Mouse (Mus musculus) B cell, adult 2 months (primary cell): Measurements from ENCODE around the gene Faf2.

Experiments
- DNase-seq, 2 experiments: peaks; one replicate each; pipeline ENCODE4 v3.0.0; 2022

Gene Faf2

DNA sequence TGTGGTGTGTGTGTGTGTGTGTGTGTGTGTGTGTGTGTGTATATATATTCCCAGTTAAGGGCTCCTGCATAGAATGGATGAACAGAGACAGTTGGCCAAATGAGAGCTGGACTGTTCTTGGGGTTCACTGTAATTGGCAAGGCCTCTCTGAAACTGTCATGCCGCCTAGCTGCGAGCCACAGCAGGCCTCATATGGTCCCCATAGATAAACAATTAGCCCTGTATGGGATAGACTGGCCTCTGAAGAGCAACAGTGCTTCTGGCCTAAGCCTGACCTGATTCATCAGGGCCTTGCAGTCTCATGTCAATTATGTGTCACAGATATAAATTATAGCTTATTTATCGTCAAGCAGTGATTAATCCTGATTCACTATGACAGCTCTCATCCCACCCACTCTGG, 13.6 kb upstream of the Faf2 start:
- no peak for DNase-seq

DNA sequence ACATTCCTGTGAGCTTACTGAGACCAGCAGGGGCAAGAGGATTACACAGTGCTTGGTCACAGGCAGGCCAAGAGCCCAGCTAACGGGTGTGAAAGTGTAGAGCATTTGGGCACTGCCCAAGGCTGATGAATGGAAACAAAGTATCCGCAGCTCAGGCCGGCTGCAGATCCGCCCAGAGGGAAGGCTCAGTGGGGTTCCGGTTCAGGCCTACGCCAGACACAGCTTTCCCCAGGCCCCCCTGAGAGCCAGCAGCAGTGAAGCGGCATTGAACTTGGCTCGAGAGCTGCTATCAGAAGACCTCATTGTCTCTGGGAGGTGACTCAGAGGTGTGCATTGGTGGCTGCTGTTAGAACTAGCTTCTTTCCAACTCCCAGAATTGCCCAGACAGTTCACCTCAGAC, 12.9 kb upstream of the Faf2 start:
- DNase-seq = no peak

DNA sequence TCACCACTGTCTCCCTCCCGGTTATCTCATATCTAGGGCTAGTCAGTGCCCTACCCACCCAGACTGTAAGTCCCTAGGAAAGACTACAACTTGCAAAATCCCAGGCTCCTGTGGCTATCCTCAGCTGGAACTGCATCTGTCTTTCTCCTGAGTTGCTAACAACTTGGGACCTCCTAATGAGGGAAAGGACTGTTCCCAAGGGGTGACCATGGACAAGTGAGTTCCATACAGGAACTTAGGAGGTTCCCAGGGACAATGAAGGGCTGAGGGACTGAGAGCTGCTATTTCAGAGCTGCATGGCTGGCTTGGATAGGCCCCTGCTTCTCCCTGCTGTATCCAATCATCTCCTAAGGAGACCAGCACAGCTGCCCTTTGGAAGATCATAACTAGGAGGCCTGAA, 12.3 kb upstream of the Faf2 start:
- no peak for DNase-seq

DNA sequence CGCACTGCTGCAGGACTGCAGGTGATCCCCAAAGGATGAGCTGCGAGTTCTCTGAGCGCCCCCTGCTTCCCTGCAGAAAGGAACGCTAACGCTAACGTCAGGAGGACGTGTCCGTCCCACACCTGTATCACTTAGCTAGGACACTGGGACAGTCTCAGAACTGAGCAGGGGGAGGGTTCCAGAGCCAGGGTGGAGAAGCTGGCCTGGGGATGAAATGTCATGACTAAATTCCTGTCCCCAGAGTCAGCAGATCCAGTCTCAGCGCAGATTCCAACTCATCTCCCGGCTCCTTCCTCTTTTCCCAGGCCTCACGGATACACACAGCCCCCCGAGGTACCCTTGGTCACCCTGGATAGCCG, 11.0 kb upstream of the Faf2 start:
- no peak for DNase-seq

DNA sequence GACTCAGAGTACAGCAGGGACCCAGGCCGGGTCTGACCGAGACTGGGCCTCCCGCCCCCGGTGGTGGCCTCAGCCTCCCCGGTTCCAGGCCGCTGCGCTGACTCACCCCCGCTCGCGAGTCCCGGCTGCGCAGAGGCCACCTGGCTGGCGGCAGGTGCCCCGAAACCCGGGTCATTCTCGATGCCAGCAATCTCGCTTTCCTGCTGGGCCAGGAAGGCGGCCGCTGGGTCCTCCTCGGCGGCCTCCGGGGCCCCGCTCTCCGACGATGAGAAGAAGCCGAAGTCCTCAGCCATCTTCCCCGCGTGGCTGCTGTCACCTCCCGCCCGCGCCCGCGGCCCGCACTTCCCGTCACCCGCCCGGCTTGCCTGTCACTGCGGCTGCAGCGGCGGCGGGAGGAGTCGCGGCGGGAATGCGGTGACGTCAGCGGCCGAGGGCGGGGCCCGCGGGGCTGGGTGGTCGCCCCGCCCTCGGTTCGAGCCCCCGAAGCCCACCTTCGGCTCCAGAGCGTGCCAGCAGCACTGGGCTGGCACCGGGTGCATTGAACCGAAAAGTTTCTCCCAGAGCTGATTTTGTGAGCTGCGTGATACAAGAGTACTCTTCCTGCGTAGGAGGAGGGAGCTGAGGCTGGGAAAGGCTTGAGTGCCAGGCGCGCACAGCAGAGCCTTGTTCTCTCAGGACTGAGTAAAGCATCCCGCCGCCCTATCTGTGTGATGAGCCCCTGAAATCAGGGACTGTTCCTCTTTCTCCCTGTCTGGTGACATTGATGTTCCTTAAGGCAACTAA, 10.4 kb upstream of the Faf2 start, which contains the start of gene Cltb:
TSS of gene Cltb (minus strand) at position 373 of the 783 bp plus-strand sequence.
- peak; percentile 82 to 83 for DNase-seq

DNA sequence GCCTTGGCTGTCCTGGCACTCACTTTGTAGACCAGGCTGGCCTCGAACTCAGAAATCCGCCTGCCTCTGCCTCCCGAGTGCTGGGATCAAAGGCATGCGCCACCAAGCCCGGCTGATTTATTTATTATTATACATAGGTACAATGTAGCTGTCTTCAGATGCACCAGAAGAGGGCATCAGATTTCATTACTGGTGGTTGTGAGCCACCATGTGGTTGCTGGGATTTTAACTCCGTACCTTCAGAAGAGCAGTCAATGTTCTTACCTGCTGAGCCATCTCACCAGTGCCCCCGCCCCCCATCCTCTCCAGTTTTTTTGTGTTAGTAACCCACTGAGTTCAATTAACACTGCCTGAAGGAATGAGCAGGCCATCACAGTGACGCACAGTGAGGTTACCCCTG, 8.4 kb upstream of the Faf2 start:
- peak in 1 of 2 experiments; percentile 23 for DNase-seq

DNA sequence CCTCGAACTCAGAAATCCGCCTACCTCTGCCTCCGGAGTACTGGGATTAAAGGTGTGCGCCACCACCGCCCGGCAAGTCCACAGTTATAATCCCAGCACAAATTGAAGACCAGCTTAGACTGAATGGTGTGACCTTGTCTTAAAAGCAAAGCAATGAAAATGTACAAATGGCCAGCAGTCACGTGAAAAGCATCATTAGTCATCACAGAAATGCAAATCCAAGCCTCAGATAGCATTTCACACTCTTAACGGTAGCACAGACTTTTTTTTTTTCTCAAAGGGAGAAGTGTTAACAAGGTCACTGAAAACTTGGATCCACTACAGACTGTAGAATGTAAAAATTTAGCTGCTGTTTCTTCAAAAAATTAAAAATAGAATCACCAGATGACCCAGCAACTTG, 5.3 kb upstream of the Faf2 start:
- DNase-seq = no peak

DNA sequence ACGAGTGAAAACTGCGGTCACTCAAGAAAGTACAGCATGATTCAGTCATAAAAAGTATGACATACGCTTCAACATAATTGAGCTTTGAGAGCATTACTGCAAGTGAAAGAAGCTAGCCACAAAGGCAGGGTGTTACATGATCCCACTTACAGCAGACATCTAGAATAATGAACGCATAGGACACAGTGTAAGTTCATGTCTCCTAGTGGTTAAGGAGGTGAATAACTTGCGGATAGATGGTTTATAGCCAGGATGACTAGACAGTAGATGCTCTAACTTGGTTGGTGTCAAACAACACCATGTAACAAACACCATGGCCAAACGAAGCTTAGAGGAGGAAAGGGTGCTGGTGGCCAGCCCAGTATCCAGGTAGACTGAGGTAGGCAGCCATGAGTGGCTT, 4.6 kb upstream of the Faf2 start:
- no peak for DNase-seq

DNA sequence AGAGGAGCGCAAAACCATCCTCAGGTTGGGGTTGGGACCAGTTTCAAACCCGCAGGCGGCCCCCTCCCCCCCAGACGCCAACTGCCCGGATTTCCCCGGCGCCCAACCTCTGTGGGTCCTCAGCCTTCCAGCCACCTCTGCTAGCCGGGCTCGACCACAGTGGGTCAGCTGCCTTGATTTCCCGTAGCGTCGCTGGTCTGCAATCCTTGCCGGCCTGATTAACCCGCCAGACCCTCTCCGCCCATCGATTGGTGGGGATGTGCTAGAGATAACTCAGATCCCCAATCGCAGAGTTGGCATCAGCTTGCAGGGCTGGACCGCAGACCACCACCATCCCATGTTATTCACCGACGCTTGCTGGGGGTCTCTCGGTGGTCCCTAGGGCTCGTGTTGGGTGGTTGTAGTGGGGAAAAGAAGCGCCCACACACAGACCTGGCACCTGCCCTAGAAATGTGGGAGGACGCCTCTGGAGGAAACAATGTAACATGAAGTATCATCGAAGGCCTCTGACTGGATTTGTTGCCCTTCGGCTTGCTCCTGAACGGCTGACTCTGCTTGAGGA, 457 bp downstream of the Faf2 start:
- DNase-seq = no peak

DNA sequence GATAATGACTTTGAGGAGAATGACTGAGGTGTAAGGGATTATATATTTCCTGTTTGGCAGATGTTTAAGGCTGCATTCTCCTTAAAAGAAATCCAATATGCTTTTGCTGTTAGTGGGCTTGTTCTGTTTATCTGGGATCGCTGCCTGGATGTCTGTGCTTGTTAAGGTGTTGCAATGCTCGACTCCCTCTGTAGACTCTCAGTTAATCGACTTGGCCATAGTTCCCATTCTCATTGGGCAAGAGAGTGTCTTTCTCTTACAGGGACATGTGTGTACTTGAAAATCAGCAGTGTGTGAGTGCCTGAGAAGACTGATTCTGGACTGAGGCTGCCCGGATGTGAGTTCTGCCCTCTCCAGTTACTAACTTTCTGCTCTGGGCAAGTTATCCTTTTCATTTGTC, 7.5 kb downstream of the Faf2 start:
- DNase-seq = no peak

DNA sequence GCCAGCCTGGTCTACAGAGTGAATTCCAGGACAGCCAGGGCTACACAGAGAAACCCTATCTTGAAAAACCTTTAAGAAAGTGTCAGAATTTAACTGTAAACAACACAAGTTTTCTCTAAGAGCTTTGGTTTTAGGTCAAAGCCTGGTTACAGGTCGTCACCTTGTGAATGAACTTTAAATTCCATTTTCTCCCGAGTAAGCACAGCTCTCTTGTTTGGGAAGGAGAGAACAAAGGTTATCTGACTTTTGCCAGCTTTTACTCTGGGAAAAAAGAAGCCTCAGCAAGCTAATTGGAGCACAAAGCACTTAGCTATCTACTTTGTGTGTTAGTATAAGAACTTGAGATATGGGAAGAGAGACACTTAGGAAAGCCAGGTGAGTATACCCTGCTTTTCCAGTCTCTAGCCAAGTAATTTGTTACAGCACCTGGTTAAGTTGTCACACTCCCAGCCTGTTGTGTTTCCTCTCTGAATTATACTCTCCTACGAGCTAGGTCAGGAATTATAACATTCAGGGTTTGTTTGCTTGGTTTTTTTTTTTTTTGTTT, 11.2 kb downstream of the Faf2 start:
- DNase-seq = no peak

DNA sequence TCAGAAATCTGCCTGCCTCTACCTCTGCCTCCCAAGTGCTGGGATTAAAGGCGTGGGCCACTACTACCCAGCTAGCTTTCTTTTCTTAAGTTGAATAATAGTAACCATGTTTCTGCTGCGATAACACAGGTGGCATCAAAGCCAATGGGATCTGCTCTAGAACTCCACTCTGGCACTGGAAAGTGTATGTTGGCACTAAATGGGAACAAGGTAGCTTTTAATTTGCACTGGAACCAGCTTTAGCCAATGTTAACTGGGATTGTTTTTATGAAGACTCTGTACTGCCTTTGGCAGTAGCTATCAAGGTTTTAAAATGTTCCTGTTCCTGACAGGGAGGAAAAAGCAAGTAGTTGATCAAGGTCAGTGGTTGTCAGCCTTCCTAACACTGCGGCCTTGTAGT, 13.4 kb downstream of the Faf2 start:
- no peak for DNase-seq

DNA sequence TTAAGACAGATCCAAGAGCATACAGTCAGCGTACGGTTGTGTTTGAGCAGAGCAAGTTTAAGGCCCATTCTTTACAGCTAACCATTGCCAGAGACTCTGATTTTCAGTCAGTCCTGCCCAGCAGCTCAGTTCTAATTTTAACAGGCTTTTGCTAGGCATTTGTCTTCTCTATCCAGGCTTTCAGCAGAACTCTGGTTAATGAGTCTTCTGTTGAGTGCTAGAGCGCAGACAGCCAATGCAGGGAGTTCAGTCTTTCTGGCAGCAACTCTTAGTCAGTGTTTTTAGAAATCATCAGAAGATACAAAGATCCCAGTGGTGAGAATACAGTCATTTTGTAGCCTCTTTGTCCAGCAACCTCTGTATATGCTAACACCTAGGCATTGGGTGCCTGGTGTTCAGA, 28.9 kb downstream of the Faf2 start:
- DNase-seq = no peak

DNA sequence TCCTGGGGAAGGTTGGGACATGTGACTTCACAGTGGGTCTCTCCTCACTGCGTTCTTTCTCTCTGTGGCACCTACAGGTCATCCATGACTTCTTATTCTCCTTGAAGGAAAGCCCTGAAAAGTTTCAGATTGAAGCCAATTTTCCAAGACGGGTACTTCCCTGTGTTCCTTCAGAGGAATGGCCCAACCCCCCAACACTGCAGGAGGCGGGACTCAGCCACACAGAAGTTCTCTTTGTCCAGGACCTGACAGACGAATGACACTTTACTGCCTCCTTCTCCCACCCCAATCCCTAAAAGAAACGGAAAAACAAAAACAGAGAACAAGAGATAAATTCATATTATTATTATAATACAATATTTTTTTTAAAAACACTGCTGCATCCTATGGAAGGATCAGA, 39.3 kb downstream of the Faf2 start:
- DNase-seq = no peak

DNA sequence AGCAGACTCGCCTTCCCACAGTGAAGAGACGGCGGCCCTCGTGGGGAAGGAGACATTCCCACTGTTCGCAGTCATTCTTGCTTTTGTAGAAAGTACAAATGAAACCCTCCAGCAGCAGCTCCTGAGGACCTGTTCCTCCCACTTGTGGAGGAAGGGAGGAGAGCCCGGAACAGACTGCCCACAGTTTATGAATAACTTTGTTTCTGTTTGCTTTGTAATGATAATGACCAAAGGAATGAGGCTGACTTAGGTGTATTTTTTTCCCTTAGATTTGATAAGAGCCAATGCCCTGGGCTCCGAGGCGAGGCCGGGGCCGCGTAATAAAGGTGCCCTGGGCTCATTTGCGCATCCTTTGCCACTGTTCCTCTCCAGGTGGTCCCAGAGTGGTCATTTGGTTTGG, 39.8 kb downstream of the Faf2 start:
- DNase-seq = no peak

DNA sequence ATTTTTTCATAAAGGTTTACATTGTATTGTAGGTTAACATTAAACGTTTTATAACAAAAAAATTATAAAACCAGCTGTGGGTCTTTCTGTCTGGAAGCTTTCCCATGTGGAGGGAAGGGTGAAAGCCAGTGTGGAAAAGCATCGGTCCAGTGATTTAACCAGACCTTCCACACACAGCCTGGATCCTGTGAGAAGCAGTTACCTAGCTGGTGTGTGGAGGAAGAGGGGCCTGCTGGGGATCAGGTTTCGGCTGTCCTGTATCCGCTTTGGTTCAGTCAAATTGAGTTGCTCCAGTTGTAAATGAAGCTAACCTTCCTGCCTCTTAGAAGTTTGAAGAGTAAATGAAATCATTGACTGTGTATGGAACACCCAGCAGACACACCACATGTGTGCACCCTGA, 42.4 kb downstream of the Faf2 start:
- no peak for DNase-seq

DNA sequence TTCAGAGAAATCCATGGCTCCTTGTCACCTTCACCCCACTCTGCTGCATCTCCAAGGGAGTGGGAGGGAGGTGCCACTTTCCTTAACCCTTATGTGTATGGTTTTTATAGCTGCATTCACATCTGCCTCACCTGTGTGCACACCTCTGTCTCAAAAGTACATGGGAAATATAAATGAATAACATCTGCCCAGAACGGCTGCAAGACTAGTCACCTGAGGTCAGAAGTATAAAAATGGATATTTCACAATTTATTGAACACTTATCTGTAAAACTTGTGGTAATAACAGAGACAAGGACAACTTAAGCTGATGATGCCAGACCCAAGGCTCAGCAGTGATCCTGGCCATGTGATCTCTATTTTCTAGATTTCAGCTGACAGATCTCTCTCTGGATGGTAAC, 42.9 kb downstream of the Faf2 start:
- no peak for DNase-seq

DNA sequence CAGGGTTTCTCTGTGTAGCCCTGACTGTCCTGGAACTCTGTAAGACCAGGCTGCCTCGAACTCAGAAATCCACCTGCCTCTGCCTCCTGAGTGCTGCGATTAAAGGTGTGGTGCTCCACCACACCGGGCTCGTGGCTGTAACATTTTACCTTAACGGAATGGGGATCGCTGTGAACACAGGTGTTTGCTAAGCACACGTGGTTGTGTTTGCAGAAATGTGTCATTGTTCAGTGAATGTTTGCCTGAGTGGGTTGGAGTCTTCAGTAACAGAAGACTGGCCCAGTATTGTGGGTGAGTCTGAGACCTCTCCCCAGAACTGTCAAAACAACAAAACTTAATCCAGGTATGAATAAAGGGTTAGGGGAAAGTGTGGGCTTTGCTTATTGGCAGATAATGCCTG, 43.5 kb downstream of the Faf2 start:
- no peak for DNase-seq

DNA sequence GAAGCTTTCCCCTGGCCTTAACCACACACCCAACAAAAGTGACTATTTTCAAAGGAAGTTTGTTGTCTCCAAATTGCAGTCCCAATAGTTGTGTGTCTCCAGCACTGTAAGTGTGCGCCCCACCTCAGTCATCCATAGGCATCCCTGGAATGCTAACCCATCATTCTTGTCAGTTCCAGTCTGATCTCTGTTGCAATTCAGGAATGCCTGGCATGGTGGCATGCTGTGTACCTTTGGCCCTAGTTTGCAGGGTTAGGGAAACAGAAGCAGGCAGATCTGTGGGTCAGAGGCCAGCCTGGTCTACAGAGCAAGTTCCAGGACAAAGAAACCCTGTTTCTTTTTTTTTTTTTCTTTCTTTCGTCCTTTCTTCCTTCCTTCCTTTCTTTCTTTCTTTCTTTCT, 48.9 kb downstream of the Faf2 start:
- DNase-seq = no peak

DNA sequence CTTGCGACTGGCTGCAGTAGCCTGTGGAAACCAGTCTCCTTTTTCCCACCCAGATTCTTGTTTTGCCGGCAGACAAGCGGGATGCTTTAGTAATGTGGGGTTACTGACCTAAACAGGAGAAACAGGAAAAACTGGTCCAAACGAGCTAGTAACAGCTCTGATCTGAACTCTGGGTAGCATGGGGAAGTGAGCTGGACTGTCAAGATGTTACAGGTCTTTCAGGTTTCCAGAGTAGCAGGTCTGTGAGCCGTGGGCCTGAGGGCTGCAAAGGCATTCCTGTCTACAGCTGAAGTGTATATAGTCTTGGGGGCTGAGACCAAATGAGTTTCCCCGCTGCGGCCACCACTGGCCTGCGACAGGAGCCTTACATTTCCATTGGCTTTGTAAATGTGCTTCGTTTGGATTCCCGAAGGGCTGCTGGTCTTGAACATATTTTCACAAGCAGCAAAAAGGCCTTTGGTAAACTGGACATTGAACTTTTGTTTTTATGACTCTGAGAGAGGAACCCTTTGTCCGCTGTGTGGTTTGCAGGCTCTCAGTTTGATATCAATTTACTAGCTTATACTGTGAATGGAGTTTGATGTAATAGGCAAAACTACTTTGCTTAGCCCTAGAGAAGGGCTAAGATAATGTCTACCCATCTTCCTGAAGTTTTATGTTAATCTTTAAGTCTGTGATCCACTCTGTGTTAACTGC, 54.5 kb downstream of the Faf2 start:
- DNase-seq = no peak

DNA sequence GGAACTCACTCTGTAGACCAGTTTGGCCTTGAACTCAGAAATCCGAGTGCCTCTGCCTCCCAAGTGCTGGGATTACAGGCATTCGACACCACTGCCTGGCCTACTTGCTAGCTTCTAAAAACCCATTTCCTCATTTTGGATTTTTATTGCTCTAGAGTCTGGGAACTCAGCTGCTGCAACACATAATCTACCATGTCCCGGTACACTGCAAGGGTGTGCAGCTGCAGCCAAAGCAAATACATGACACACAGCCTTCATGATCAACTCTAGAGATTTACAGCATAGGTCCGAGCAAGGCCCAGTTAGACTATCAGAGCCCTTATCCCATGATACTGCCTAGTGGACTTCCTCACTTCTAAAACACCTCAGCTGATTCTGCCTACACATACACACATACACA, 56.7 kb downstream of the Faf2 start:
- DNase-seq = no peak

DNA sequence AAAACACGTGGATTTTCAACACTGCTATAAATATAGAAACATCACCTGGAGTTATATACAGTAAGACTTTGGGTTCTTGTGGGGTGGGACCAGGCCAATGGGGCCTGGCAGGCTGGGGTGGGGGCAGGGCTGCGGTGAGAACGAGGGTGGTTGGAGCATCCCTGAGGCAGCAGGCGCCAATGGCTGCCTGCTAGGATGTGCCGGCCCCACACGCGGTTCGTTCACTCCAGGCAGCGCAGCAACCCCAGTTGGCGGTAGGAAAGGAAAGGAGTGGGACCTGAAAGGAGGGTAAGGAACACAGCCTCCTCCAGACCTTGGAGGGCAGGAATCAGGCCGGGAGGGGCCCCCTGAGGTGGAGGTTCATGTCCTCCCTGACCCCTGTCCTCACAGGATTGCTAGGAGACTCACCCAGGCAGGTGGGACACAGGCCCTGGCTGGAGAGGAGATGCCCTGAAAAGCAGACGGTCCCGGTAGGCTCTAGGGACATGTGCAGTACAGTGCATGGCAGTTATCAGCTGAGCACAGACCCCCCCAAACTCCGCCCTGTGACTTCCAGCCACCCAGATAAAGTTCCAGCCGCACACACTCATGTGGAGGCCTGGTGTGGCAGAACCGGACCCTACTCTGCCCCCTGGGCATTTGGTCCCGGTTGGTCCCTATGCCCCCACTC, 58.7 kb downstream of the Faf2 start:
- no peak for DNase-seq

DNA sequence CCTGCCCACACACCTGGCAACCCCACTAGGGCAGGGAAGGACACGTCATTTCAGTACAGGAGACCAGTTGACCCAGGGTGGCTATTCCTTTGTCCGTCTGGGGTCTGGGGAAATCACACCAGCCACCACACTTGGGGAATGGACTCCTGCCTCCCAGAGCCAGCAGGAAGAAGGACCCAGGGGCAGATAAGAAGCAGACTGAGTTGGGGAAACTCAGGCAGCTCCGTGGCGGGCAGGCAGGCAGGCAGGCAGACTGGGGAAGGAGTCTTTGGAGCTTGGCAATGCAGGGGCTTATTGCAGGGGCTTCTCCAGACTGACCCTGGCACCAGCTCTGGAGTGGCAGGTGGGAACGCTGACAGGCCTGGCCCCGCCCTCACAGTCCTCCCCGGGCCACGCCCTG, 59.7 kb downstream of the Faf2 start:
- no peak for DNase-seq

DNA sequence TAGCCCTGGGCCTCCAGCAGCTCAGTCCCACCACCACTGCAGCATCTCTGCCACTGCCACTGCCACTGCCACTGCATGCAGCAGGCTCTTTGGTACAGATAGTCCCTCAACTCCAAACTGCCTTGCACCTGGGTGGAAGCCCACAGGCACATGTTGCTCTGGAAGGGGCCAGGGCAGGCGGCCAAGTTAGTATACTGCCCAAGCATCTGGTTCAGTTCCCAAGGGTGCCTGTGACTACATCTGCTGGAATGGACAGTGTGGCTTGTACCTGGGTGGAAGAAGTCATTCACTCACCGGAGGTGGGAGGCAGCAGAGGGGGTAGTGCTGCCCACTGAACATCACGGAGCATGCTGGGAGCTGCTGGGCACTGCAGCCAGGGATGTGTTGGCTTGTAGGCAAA, 61.7 kb downstream of the Faf2 start:
- no peak for DNase-seq
